Mouse (Mus musculus): ENCODE measurements around the gene Rps28.
A peak's percentile ranks its signal among the peaks of the same experiment; 100 is the strongest.
"Not testable (repeated sequence)": the region's sequence is repeated elsewhere in the genome, so short reads cannot be mapped to it uniquely, and the experiment has no call there.

Gene Rps28

DNA sequence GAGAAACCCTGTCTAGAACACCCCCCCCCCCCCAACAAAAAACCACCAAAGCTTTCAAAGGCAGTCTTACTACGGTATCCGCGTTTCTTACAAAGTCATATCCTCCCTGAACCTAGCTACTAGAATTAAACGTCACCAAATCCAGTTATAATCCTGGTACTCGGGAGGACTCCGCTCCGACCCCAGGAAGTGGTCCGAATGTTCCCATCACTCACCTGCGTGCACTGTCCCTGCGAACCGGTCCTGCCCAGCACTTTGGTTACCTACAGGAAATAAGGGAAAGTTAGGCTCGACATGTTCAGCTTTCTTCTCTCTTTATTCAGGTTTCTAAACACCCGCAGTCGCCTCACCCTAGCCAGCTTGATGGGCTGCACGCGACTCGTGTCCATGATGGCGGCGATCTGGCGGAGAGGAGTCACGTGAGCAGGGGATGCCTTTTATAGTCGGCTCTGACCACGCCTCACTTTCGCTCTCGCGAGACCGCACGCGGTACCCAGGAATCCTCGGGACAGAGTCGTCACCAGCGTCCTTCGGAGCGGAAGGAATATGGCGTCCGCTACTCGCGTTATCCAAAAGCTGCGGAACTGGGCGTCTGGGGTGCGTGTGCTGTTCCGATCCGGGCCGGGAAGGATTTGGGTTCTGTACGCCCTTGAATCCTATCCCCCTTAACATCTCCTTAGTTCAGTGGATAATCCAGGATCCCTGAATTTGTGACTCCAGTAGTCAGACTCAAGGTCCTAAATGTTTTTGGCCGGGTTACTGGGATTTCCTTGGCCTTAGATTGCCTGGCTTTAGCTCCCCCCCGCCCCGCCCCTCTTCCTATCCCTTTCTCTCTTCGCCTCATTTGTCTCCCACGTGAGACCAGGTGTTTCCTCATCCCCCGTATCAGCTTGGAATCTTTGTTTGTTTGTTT is at the start of gene Rps28, which contains the start of gene Ndufa7:
Gene Rps28 (minus strand): TSS at position 479 of the 913 bp plus-strand sequence.
Gene Ndufa7 (plus strand): TSS at position 489 of the 913 bp plus-strand sequence.
- DNase-seq (ENCODE audit: low spot score), result peak; percentile 97

DNA sequence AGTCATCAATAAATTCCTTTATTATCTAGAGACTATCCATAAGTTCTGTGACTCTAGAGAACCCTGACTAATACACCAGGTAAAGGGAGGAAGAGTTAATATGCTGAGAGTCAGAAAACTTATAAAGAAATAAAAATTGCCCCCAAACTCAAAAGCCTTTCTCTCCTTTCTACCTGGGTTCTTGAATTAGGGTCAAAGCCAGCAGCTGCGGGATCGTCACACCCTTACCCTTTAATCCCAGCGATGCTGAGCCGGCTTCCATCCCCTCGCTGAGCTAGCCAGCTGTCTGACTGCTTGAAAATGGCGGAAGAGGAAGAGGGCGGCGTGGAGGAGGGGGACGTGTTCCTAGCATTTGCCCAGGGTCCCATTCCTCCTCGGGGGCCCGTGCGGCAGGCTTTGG is 49.2 kb upstream of the Rps28 start, which contains the start of gene Gm7029:
Gene Gm7029 (plus strand): TSS at position 301 of the 400 bp plus-strand sequence.
- DNase-seq (ENCODE audit: low spot score), result not testable (repeated sequence)

DNA sequence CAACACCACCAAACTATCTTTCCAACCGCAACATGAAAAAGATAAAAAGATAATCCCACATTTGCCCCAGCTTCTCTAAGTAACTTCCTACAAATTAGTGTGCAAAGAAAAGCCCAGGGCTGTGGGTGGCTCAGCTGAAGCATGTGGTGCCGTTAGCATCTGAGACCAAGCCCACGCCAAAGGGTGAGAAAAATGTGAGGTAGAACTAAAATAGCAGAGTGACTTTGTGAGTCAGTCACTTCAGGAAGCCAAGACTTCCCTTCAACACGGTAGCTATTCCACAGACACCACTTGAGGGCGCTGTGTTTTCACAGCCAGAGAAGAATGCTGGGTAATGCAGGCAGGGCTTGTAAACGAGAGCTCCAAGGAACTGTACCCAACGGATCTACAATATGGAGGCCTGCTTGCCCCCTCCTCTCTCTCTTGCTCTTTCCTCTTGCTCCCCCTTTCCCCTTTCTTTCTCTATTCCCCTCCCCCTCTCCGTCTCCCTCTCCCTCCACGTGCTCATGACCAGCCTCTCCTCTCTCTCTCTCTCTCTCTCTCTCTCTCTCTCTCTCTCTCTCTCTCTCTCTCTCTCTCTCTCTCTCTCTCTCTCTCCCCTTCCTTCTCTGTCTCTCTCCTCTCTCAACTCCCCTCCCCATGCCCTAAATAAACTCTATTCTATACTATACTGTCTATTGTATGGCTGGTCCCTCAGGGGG is 41.1 kb upstream of the Rps28 start:
- DNase-seq (ENCODE audit: low spot score), result no peak

DNA sequence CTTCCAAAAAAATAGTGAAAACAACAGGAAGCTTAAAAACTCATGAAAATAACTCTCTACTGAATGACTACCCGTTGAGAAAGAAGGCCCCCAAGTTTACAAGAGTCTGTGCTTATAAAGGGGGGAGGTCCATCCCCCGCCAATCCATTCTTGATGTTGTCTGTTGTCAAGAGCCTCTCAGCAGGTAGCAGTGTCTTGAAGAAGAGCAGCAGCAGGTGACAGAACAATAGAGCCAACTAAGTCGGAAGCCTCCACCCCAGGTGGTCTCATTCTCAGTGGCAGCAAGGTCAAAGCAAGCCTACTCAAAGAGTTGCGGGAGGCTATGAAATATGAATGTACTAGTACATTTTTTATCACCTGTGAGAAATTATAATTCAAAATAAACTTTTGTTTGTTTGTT is 33.5 kb upstream of the Rps28 start:
- DNase-seq (ENCODE audit: low spot score), result no peak

DNA sequence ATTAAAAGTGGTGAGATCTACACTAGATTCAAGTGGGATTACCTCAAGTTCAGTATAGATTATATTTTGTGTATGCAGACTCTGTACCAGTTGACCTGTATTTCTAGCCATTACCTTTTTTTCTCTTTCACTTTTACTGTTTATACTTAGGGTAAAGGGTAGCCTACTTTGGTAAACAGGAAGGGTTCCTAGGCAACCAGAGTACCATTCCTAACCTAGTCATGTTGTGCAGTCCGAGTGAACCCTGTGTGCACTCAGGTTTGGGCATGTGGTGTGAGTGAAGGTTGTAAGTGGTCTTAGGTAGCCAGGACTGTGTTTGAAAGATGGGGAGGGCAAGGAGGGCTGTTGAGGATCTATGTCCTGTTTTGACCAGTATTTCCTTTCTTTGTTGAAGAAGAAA is 27.0 kb upstream of the Rps28 start:
- DNase-seq (ENCODE audit: low spot score), result no peak

DNA sequence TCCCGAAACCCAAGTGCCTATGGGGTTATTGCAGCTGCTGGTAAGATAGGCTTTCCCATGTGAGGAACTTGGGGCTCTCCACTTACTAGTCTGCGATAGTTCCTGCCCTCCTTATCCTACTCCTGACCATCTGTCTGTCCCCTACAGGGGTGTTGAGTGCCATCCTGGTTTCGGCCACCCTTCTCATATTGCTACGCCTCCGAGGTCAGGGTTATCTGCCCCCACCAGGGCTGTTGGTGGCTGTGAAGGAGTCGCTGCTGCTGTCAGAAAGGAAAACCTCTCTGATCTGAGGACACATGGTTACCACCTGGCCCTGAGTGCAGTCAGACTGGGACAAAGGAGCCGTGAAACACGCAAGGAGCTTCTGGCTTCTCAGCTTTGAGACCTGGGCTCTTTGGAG is 23.8 kb upstream of the Rps28 start:
- no peak for DNase-seq (ENCODE audit: low spot score)

DNA sequence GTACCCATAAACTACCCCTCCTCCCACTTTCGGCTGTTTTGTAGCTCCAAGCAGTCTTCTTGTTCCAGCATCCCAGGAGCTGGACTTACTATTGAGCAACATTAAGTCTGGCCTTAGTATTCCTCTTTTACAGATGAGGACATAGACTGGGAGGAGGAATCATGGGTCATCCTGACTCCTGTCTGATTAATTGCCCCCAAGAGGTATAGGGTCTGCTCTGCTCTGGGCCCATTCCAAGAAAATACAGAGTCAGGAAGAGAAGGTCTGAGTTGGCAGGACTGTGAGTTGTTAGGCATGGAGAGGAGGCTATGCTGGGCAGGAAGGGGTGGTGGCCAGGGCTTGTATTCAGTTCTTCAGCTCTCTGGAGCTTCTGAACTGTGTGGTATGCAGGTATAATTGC is 19.8 kb upstream of the Rps28 start:
- no peak for DNase-seq (ENCODE audit: low spot score)

DNA sequence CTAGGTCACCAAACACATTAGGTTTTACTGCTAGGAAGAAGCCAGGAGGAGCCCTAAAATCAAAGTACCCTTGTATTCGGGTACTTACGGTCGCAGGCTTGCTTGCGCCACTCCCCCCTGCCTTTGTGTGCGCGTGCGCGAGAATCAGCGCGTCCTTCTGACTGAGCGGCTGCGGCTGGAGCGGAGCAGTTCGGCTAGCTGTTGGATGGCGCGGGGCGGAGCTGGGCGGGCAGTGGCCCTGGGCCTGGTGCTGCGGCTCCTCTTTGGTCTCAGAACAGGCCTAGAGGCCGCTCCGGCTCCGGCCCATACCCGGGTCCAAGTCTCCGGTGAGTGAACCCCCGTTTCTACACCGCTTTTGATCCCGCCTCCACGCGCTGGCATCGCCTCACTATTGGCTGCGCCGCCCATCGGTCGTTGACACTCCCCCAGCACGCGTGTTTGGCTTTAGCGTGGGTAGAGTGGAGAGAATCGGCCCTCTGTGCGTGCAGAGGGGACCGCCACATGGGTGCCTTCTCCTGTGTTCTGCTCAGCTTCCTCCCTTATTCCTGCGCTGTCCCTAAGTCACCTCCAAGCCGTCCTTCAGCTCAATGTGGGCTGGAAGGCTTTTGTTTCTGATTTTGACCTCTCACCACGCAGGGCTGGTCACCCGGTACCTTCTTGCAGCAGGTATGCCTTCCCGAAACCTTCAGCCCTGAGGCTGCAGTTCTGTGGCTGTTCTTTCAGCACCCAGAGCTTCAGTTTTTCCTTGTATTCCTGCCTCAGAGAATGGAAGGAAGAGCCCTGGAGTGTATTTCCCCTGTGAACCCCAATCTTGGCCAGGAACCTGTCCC is 18.8 kb upstream of the Rps28 start, which contains the start of gene Cd320:
Gene Cd320 (plus strand): TSS at position 126 of the 830 bp plus-strand sequence.
- DNase-seq (ENCODE audit: low spot score), result peak; percentile 93

DNA sequence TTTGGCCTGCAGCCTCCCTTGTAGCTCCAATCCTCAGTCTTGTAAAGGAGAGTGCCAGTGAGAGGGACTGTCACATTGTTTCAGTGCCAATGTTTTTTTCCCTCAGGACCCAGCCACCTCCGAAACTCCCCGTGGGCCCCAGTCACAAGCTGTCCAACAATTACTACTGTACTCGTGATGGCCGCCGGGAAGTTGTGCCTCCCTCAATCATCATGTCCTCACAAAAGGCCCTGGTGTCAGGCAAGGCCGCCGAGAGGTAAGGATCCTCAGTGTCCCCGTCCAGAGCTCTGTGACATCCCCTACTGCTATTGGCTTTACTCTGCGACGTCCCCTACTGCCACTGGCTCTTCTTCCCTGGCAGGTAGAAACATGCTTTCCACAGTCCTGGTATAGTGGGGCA is 5.2 kb upstream of the Rps28 start:
- DNase-seq (ENCODE audit: low spot score), result no peak

DNA sequence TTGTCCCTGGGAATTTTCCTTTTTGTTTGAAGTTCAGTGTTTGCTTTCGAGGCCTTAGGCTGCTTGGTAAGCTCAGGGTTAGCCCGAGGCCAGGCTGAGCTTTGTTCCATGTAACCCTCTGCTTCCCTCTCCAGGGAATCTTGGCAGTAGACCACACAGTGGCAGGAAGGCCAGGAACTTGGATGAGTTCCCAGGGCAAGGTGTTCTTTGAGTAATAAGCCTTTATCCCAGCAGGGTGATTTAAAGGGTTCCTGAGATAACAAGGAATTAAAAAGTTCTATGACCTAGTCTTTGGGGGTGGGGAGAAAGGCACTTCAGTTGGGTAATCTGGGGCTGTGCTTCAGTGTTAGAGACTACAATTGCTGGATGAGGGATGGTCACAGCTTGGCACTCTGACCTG is 4.5 kb upstream of the Rps28 start:
- DNase-seq (ENCODE audit: low spot score), result peak; percentile 76

DNA sequence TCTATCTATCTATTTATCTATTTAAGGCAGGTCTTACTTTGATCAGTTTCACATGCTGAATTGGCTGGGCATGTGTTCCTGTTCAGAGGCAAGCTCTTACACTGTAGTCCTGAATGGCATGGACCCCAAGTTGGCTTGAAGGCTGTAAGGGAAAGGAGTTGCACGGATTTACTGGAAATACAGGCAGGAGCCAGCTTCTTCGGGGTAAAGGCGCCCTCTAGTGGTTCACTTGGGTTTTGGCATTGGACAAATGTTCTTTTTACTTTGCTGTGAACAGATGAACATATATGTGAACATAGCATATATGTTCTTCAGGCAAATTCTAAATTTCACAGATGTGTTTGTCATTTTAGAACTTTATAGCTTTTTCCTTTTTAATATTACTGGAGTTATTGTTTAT is 2.5 kb upstream of the Rps28 start:
- peak; percentile 55 for DNase-seq (ENCODE audit: low spot score)

DNA sequence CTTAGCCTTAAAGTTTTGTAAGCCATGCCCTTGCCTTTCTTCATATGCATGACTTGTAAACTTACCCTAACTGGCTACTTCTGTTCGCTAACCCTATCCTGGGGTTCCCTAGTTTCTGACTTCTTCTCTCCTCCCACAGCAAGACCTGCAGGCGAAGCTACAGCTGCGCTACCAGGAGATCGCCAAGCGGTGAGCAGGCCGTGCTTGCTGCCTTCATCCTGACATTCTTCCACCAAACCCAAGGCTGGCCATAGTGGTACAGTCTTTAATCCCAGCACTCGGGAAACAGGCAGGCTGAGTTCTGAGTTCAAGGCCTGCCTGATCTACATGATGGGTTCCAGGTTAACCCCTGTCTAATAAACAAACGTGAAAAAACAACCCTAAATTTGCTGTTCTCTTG is 1.1 kb upstream of the Rps28 start:
- DNase-seq (ENCODE audit: low spot score), result no peak

DNA sequence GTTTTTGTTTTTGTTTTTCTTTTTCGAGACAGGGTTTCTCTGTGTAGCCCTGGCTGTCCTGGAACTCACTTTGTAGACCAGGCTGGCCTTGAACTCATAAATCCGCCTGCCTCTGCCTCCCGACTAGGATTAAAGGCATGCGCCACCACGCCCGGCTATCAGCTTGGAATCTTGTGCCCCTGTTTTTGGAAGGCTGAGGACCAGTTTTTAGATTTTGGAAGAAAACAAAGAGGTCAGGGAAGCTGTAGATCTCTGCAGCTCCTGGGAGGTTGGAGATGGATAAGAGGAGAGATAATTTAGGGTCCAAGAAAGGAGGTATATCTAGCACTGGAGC is 602 bp upstream of the Rps28 start:
- DNase-seq (ENCODE audit: low spot score), result not testable (repeated sequence)

DNA sequence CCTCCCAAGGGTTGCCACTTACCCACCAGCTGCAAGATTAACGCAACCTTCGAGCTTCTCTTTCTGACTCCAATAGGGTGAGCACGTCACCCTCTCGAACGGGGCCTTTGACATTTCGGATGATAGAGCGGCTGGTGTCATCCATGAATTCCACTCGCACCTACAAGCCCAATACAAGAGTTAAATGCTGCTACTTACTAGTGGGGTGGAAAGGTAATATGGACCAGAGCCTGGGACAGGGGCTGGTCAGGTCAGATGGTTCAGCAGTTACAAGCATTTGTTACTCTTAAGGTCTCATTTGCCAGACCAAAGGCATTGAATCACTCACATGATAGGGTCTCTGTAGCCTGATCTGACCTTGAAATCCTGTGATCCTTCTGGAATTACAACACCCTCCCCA is 1.2 kb downstream of the Rps28 start:
- DNase-seq (ENCODE audit: low spot score), result not testable (repeated sequence)

DNA sequence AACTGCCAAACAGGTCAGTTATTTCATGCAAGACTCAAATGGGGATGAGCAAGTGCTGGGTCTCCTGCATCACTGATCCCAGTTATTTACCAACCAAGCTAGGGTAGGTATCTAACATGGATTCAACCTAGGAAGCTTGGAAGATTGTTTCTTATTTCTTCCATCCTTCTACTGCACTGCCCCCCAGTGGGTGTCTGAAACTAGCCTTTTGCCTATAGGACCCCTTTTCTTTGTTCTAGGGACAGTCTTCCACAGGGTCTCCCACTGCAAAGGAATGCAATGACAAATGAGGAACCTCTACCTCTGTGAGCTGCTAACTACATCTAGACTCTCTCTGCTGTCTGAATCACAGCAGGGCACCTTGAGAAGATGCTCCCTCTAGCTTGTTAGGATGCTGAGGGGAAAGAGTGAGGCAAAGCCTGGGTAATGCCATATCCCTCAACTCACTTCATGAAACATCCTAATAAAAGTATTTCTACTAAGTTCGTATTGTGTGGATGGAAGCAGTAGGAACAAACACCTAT is 1.9 kb downstream of the Rps28 start:
- DNase-seq (ENCODE audit: low spot score), result no peak

DNA sequence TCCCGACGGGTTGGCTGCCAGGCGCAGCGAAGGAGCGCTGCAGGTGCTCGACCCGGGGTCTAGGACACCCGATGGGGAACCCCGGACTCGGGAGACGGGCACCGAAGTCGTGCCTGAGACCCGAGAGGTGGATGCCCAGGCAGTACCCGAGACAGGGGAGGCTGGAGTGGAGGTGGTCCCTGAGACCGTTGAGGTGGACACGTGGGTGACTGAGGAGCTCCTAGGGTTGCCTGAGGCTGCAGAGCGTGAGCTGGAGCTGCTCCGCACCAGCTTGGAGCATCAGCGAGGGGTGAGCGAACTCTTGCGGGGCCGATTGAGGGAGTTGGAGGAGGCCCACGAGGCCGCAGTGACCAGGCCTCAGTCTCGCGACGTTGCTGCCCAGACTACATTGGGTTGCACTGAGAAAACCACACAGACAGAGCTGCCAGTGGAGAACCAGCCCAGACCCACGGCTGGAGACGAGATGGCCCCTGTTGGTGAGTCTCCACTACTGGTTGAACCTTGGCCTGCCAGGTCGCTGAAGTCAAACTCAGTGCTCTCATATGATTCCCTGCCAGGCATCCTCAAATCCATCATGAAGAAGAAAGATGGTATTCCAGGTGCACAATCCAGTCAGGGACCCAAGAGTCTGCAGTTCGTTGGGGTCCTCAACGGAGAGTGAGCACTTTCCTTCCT is 6.3 kb downstream of the Rps28 start:
- DNase-seq (ENCODE audit: low spot score), result no peak

DNA sequence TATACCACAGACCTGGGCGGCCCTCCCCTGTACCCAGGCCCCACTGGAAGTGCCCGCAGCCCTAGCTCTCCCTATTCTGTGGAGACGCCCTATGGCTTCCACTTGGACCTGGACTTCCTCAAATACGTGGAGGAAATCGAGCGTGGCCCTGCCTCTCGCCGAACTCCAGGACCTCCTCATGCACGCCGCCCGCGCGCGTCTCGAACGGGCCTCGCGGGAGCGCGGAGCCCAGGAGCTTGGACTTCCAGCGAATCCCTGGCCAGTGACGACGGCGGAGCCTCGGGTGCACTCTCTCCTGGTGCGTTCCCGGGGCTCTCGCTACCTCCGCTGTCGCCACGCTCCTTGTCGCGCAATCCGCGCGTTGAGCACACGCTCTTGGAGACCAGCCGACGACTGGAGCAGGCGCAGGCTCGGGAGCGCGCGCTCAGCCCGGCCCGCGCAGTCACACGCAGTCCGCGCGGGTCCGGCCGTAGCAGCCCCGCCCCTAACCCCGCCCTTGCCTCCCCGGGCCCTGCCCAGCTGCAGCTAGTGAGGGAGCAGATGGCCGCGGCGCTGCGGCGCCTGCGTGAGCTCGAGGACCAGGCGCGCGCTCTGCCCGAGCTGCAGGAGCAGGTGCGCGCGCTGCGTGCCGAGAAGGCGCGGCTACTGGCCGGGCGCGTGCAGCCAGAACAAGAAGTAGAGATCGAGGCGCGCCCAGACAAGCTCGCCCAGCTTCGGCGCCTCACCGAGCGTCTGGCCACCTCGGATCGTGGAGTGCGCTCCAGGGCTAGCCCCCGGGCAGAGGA is 7.0 kb downstream of the Rps28 start:
- DNase-seq (ENCODE audit: low spot score), result peak; percentile 92

DNA sequence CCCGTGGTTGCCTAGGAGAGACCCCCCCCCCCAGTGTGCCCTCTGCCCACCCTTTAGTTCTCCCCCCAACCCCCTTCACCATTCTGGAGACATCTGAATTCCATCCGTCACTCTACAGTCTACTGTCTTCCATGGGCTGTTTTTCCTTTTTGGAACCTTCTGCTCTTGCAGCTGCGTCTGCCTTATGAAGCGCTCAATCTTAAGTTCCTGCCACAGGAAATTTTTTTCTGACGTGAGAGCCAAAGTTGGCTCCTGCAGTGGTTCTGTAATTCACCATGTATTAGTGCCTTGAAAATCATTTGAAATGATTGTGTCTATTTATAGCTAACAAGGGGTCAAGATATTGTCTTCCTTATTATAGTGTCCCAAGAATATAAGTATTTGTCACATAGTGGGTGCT is 7.8 kb downstream of the Rps28 start:
- DNase-seq (ENCODE audit: low spot score), result no peak

DNA sequence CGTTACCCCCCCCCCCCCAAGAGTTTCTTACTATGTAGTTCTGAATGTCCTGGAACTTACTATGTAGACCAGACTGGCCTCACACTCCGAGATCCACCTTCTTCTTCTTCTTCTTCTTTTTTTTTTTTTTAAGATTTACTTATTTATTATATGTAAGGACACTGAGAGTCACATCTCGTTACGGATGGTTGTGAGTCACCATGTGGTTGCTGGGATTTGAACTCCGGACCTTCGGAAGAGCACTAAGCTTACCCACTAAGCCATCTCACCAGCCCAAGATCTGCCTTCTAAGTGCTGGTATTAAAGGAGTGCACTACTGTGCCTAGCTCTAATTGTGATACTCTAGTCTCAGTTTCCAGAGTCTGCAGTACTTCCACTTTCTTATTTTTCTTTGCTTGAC is 9.0 kb downstream of the Rps28 start:
- DNase-seq (ENCODE audit: low spot score), result no peak

DNA sequence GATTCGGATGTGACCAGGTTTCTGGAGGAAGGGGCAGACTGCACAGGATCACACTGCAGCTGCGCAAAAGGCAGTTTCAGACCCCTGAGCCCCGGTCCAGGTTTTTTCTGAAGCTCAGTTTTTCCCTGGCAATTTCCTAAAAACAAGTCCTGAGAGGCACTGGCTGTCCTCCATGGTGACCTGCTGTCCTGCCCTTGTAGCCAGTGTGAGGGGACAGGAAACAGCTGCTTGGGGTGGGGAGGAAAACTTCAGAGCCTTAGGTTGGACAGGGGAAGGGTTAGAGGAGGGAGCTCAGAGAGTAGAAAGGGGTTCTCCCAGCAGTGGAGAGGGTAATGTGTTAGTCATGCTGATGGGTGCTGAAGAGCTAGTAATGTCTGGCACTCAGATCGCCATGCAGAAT is 11.4 kb downstream of the Rps28 start:
- DNase-seq (ENCODE audit: low spot score), result peak; percentile 64

DNA sequence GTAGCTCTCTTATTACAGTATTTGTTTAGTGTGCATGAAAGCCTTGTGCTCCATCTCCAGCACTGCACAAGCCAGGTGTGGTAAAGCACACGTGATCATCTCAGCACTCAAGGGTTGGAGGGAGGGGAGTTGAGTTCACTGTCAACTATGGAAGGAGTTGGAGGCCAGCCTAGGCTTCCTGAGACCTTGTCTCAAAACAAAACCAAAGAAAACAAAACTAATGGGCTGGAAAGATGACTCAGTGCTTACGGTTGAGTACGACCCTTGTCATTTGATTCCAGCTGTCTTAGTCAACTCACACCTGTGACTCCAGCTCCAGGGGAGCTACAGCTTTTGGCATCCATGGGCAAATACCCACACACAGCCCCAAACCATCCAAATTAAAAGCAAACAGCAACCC is 11.9 kb downstream of the Rps28 start:
- no peak for DNase-seq (ENCODE audit: low spot score)

Data from testis, postnatal 14 days (tissue).